Mouse (Mus musculus): Measurements from ENCODE around the gene Hoxc9. TPM values are rescaled to one million over a fixed set of nuclear protein-coding genes. Genes with fewer than 3 reads are reported as not detected.

Gene Hoxc9
- polyA plus RNA-seq, 2 experiments: 0.03 TPM; not detected in 1

DNA sequence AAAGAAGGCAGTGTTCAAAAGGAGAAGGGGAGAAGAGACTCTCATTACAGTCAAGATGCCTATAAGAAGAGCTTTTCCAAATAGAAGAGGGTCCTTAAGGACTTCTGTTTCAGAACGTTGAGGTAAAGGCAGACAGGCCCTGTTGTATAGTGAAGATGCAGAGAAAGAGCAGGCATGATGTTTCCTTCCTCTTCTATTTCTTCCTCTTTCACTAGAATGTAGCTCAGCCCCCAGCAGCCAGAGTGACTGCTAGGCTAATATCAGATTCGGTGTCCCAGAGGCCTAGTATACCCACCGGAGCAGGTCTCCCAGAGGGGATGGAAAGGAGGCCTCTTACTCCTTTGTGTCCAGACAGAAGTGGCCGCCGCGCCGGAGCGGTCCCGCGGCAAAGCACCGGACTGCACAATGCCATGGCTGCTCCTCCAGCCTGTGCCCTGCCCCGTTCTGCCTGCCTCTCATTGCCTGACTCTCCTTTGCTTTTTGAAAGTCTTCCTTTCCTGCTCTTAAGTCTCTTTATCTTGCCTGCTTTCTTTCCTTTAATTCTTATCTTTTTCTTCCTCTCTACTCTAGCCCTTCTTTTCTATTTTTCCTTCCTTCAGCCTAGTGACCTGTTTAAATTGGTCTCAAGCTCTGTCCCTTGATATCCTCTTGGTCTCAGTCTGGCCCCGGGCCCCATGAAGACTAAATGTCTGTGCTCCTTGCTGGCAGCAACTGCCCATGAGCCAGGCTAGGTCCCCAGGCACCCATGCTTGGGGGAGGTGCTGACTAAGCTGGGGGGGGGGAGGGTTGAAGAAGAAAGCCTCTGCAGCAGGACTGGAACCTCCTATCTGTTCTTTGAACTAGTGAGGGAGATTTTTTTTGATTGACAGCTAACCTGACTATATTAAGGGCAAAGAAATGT, 2.6 kb downstream of the Hoxc9 start:
- Histone ChIP-seq H3K36me3 (replicated peaks; ENCODE audit: control insufficient read depth, insufficient read depth, low read depth) (no peaks in the 10 kb centered on the region), H3K4me1 (replicated peaks; ENCODE audit: control insufficient read depth in 2 of 2, insufficient read depth in 2 of 2, low read length in 1 of 2) (no peaks in the 10 kb centered on the region), H3K4me3 (ENCODE audit: insufficient read depth in 1 of 2, low read depth in 2 of 2, low read length in 2 of 2) (no peak overlapping the region), H3K9me3 (ENCODE audit: control insufficient read depth, low read length) (no peaks in the 10 kb centered on the region), H3K27ac (no peak overlapping the region), H3K4me2 (ENCODE audit: low read depth) (no peak overlapping the region), H3K9ac (replicated peaks) (no peak overlapping the region), H3K27me3 (ENCODE audit: control insufficient read depth, insufficient read depth, low read length) (peaks cover 98% of the 10 kb centered on the region)
- 1% methylated on average over 13 of the region's 13 CpGs for WGBS (ENCODE audit: insufficient replicate concordance)
- DNase-seq (ENCODE audit: low read depth in 3 of 3, low spot score in 3 of 3) (no peak), ATAC-seq (ENCODE audit: insufficient read depth) (no peak)
- TF ChIP-seq CTCF (IDR thresholded peaks at IDR 0.05; ENCODE audit: low read depth) (no peak), EP300 (IDR thresholded peaks at IDR 0.05; ENCODE audit: low read depth) (no peak)

DNA sequence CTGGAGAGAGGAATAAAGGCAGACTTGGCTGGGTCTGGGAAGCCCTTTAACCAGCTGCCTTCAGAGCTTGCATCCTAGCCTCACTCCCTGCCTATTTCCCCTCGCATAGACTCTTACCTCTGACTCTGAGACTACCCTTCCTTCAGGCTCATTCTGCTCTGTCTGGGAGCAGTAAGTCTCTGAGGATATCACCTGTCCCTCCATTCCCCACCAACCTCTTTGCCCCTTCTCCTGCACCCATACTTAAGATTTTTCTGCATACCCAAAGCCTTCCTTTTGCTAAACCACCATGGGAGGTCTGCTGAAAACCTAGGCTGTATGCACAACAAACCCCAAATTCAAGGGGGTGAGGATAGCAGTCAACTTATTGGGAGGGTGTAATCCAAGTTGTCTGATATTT, 3.7 kb downstream of the Hoxc9 start:
- WGBS (ENCODE audit: insufficient replicate concordance): 0% methylated on average over 1 of the region's 1 CpGs
- no peak for ATAC-seq (ENCODE audit: insufficient read depth)
- H3K4me3 ChIP-seq (ENCODE audit: insufficient read depth in 1 of 2, low read depth in 2 of 2, low read length in 2 of 2): no peak overlapping the region
- no peaks in the 10 kb centered on the region for H3K36me3 ChIP-seq (replicated peaks; ENCODE audit: control insufficient read depth, insufficient read depth, low read depth)
- no peak overlapping the region for H3K9ac ChIP-seq (replicated peaks)
- H3K4me1 ChIP-seq (replicated peaks; ENCODE audit: control insufficient read depth in 2 of 2, insufficient read depth in 2 of 2, low read length in 1 of 2): no peaks in the 10 kb centered on the region
- no peak overlapping the region for H3K27ac ChIP-seq
- no peak for DNase-seq (ENCODE audit: low read depth in 3 of 3, low spot score in 3 of 3)
- H3K27me3 ChIP-seq (ENCODE audit: control insufficient read depth, insufficient read depth, low read length): peaks cover 97% of the 10 kb centered on the region
- no peak for TF ChIP-seq CTCF (IDR thresholded peaks at IDR 0.05; ENCODE audit: low read depth)
- TF ChIP-seq EP300 (IDR thresholded peaks at IDR 0.05; ENCODE audit: low read depth): no peak
- no peaks in the 10 kb centered on the region for H3K9me3 ChIP-seq (ENCODE audit: control insufficient read depth, low read length)
- H3K4me2 ChIP-seq (ENCODE audit: low read depth): no peak overlapping the region

DNA sequence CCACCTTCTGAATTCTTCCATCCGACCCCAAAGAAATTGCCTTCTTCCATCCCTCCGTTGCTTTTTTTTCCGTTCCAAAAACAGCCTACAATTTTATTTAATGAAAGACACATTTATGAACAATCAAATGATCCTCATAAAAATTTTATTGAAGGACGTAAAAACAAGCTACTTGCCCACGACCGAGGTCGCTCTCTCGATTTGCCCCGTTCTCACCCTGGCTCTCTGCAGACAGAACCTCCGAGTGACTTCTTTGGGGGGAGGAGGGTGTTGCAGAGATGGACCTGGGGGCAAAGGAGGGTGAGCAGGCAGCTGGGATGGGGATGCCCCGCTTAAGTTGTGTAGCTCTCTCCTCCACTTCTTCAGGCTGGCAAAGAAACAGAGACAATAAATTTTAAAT, 4.1 kb downstream of the Hoxc9 start:
- Histone ChIP-seq H3K4me2 (ENCODE audit: low read depth) (no peak overlapping the region), H3K36me3 (replicated peaks; ENCODE audit: control insufficient read depth, insufficient read depth, low read depth) (no peaks in the 10 kb centered on the region), H3K4me1 (replicated peaks; ENCODE audit: control insufficient read depth in 2 of 2, insufficient read depth in 2 of 2, low read length in 1 of 2) (no peaks in the 10 kb centered on the region), H3K27ac (no peak overlapping the region), H3K9ac (replicated peaks) (no peak overlapping the region), H3K4me3 (ENCODE audit: insufficient read depth in 1 of 2, low read depth in 2 of 2, low read length in 2 of 2) (no peak overlapping the region), H3K27me3 (ENCODE audit: control insufficient read depth, insufficient read depth, low read length) (peaks cover 97% of the 10 kb centered on the region), H3K9me3 (ENCODE audit: control insufficient read depth, low read length) (no peaks in the 10 kb centered on the region)
- no peak for TF ChIP-seq CTCF (IDR thresholded peaks at IDR 0.05; ENCODE audit: low read depth)
- TF ChIP-seq EP300 (IDR thresholded peaks at IDR 0.05; ENCODE audit: low read depth): no peak
- ATAC-seq (ENCODE audit: insufficient read depth) (no peak), DNase-seq (ENCODE audit: low read depth in 3 of 3, low spot score in 3 of 3) (no peak)
- WGBS (ENCODE audit: insufficient replicate concordance): 5% methylated on average over 11 of the region's 11 CpGs

DNA sequence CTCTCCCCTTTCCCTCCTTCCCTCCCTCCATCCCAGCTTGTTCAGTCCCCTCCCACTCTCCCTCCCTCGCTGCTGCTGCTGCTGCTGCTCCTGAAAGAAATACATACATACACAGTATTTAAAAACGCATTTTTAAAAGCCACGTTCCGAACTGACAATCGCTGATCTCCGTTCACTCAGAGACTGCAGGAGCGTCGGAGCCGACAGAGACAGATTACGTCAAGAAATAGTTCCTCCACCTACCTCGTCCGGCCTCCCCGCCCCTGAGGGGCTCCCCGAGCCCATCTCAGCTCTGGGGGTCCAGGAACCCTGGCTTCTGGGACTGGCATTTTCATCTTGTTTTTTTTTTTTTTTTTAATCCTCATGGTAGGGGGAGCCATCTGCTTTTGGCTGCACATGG, 4.7 kb downstream of the Hoxc9 start:
- DNase-seq (ENCODE audit: low read depth in 3 of 3, low spot score in 3 of 3): no peak
- Histone ChIP-seq H3K4me3 (ENCODE audit: insufficient read depth in 1 of 2, low read depth in 2 of 2, low read length in 2 of 2) (no peak overlapping the region), H3K4me1 (replicated peaks; ENCODE audit: control insufficient read depth in 2 of 2, insufficient read depth in 2 of 2, low read length in 1 of 2) (no peaks in the 10 kb centered on the region), H3K36me3 (replicated peaks; ENCODE audit: control insufficient read depth, insufficient read depth, low read depth) (no peaks in the 10 kb centered on the region), H3K27ac (no peak overlapping the region), H3K4me2 (ENCODE audit: low read depth) (no peak overlapping the region), H3K27me3 (ENCODE audit: control insufficient read depth, insufficient read depth, low read length) (peaks cover 97% of the 10 kb centered on the region), H3K9me3 (ENCODE audit: control insufficient read depth, low read length) (no peaks in the 10 kb centered on the region), H3K9ac (replicated peaks) (no peak overlapping the region)
- ATAC-seq (ENCODE audit: insufficient read depth): no peak
- TF ChIP-seq CTCF (IDR thresholded peaks at IDR 0.05; ENCODE audit: low read depth) (no peak), EP300 (IDR thresholded peaks at IDR 0.05; ENCODE audit: low read depth) (no peak)
- under 1% methylated on average over 14 of the region's 14 CpGs for WGBS (ENCODE audit: insufficient replicate concordance)

DNA sequence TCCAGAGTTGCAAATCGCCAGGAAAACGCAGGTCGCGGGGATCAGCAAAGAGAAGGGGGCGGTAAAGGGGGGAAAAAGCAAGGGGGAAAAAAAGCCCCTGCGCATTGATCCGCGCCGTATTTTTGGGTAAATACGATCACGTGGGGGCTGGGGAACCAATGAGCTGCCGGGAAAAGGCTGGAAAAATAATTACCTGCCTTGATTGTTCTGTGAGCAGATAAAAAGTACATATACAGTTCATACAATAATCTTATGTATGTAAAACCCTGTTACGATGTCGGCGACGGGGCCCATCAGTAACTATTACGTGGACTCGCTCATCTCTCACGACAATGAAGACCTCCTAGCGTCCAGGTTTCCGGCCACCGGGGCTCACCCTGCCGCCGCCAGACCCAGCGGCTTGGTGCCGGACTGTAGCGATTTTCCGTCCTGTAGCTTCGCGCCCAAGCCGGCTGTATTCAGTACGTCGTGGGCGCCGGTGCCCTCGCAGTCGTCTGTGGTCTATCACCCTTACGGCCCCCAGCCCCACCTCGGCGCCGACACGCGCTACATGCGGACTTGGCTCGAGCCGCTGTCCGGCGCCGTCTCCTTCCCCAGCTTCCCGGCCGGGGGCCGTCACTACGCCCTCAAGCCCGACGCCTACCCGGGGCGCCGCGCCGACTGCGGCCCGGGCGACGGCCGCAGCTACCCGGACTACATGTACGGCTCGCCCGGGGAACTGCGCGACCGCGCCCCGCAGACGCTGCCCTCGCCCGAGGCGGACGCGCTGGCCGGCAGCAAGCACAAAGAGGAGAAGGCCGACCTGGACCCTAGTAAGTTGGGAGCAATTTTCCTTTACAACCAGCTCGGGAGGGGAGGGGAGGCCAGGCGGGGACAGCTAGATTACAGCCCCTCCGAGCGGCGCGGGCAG, 5.4 kb downstream of the Hoxc9 start:
- H3K9me3 ChIP-seq (ENCODE audit: control insufficient read depth, low read length): no peaks in the 10 kb centered on the region
- no peak for DNase-seq (ENCODE audit: low read depth in 3 of 3, low spot score in 3 of 3)
- no peaks in the 10 kb centered on the region for H3K36me3 ChIP-seq (replicated peaks; ENCODE audit: control insufficient read depth, insufficient read depth, low read depth)
- H3K9ac ChIP-seq (replicated peaks): no peak overlapping the region
- no peak overlapping the region for H3K27ac ChIP-seq
- peaks cover 97% of the 10 kb centered on the region for H3K27me3 ChIP-seq (ENCODE audit: control insufficient read depth, insufficient read depth, low read length)
- no peak for ATAC-seq (ENCODE audit: insufficient read depth)
- H3K4me1 ChIP-seq (replicated peaks; ENCODE audit: control insufficient read depth in 2 of 2, insufficient read depth in 2 of 2, low read length in 1 of 2): no peaks in the 10 kb centered on the region
- 1% methylated on average over 88 of the region's 88 CpGs for WGBS (ENCODE audit: insufficient replicate concordance)
- 0 out of 4 replicates have a peak overlapping the region, but pooled peaks of 1 of the 2 experiments have one; percentile 4 for H3K4me3 ChIP-seq (ENCODE audit: insufficient read depth in 1 of 2, low read depth in 2 of 2, low read length in 2 of 2)
- H3K4me2 ChIP-seq (ENCODE audit: low read depth): peak overlapping the region; percentile 34
- TF ChIP-seq EP300 (IDR thresholded peaks at IDR 0.05; ENCODE audit: low read depth): no peak
